30 mouse cellular contexts compared by ENCODE assay signal in genomic region chr11:34397661-34398060, GRCm38 (mm10).
"Had no signal": no experiment of that assay in that cellular context is flagged by ENCODE, and none has a peak within 500 bp of the region (broad histone marks: within the 10 kb centered on the region; RNA-seq: fewer than 3 reads in every experiment).

No protein-coding gene starts in this region.

- DNase-seq: heart, postnatal 10 days; heart, postnatal 14 days; heart, postnatal 36 days; heart, postnatal 4 days; kidney, adult 11 months; kidney, adult 18-20 months; kidney, adult 2 months; kidney, adult 8-10 months; kidney, adult 9 months; kidney, postnatal 10 days; kidney, postnatal 14 days; kidney, postnatal 25 days; kidney, postnatal 36 days; kidney, postnatal 4 days; layer of hippocampus, adult 9-11 months; layer of hippocampus, postnatal 36 days had no signal

- H3K27ac ChIP-seq: heart, embryonic 13.5 days; heart, embryonic 15.5 days; hindbrain, embryonic 10.5 days; hindbrain, embryonic 12.5 days; hindbrain, embryonic 13.5 days; hindbrain, embryonic 14.5 days; hindbrain, embryonic 15.5 days; hindbrain, postnatal 0 days; intestine, embryonic 15.5 days; kidney, embryonic 15.5 days; kidney, postnatal 0 days; layer of hippocampus, adult 2 months; left cerebral cortex, adult 2 months had no signal

- H3K9me3 ChIP-seq: heart, embryonic 12.5 days; heart, embryonic 13.5 days; heart, embryonic 15.5 days; hindbrain, embryonic 10.5 days; hindbrain, embryonic 12.5 days; hindbrain, embryonic 13.5 days; hindbrain, embryonic 15.5 days; intestine, embryonic 15.5 days; kidney, embryonic 15.5 days had no signal

- H3K9ac ChIP-seq: heart, embryonic 12.5 days; heart, embryonic 13.5 days; heart, embryonic 15.5 days; hindbrain, embryonic 12.5 days; hindbrain, embryonic 13.5 days; hindbrain, embryonic 14.5 days; hindbrain, embryonic 15.5 days; intestine, embryonic 15.5 days; kidney, embryonic 15.5 days had no signal

- H3K27me3 ChIP-seq: heart, embryonic 12.5 days; heart, embryonic 13.5 days; heart, embryonic 15.5 days; hindbrain, embryonic 12.5 days; hindbrain, embryonic 13.5 days; hindbrain, embryonic 15.5 days; intestine, embryonic 15.5 days; kidney, embryonic 15.5 days had no signal

- H3K4me1 ChIP-seq: heart, embryonic 12.5 days; heart, embryonic 15.5 days; hindbrain, embryonic 10.5 days; hindbrain, embryonic 12.5 days; hindbrain, embryonic 15.5 days; intestine, embryonic 15.5 days; kidney, embryonic 15.5 days had no signal

- H3K4me3 ChIP-seq: heart, embryonic 12.5 days; heart, embryonic 13.5 days; heart, embryonic 15.5 days; hindbrain, embryonic 10.5 days; hindbrain, embryonic 12.5 days; hindbrain, embryonic 13.5 days; hindbrain, embryonic 15.5 days; intestine, embryonic 15.5 days; kidney, embryonic 15.5 days; layer of hippocampus, adult 2 months; left cerebral cortex, adult 2 months had no signal

- H3K36me3 ChIP-seq: heart, embryonic 12.5 days; heart, embryonic 13.5 days; heart, embryonic 15.5 days; hindbrain, embryonic 10.5 days; hindbrain, embryonic 12.5 days; hindbrain, embryonic 13.5 days; hindbrain, embryonic 15.5 days; intestine, embryonic 15.5 days; kidney, embryonic 15.5 days had no signal
